Mouse (Mus musculus) right cerebral cortex, postnatal 14 days (tissue): Measurements from ENCODE around the gene Zscan25.
"Not testable (repeated sequence)": the region's sequence is repeated elsewhere in the genome, so short reads cannot be mapped to it uniquely, and the experiment has no call there.

Source experiments
- DNase-seq: peaks from one replicate; pipeline ENCODE4 v3.0.0; 2022

Zscan25 gene

DNA sequence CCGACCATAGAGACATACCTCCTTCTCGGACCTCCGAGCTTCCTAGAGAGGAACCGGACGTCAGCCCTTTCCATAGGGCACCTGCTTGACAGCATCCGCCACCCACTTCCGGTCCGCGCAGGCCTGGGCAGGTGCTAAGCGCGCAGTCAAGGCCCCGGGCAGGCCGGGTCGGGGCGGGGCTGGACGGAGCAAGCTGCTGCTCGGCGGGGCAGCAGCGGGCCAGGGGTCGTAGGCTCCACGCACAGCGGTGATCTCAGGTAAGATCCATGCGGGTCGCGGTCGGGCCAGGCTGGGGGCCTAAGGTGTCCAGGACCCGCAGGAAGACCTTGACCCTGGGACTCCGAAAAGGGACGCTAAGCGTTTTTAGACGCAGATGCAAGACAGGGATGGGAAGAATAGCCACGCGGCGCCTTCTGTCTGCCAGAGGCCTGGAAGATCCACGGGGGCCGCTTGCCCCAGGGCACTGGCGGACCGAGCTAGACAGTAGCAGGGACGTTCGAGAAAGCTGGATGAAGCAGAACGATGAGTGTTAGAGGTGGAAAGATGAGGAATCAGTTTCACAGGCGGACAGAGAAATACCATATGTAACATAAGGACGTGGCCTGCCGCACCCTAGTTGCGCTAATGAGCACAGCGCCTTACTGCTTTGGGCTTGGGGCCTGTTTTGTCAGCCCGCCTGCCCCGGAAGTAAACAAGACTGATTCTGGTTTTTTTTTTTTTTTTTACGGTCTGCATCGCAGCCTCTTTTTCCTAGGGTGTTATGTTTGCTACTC, at the start of gene Zscan25:
Gene Zscan25 (plus strand): TSS at position 130 of the 773 bp plus-strand sequence.
- peak; percentile 90 for DNase-seq

DNA sequence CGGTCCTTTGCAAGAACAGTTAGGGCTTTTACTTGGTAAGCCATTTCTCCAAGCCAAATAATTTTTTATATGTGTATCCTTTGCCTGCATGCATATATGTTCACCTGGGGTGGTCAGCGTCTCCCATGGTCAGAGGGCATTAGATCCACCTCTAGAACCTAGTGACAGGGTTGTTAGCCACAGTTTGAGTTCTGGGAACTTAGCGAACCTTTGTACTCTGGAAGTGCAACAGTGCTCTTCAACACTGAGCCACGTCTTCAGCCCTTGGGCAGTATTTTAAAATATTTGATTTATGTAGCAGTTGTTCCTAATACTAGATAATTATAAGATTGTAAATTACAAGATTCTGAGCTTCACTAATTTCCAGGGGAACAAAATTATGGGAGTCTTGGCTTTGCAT, 49.7 kb upstream of the Zscan25 start:
- DNase-seq, result no peak

DNA sequence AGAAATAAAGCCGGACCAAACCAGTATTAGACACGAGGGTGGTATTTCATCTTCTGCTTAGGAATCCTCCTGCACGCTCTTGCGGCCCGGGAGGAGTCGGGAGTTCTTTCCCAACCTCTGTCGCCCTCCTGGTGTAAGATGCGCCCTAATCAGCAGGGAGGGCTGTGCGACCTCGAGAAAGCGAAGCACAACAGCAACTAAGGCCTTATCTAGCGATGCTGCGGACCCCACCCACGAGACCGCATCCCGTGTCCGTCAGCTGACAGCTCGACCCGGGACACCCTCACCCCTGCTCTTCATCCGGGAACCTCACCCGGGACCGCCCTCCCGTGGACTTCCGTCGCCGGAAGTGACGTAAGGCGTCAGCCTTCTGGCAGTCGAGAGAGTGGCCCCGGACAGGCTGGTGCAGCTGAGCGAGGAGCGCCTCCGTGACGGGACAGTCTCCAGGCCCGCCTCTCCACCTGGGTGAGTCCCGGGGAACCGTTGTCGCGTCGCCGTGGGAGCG, 48.9 kb upstream of the Zscan25 start, which contains the start of gene Zfp655:
Gene Zfp655 (plus strand): TSS at position 349 of the 505 bp plus-strand sequence.
- peak; percentile 95 for DNase-seq

DNA sequence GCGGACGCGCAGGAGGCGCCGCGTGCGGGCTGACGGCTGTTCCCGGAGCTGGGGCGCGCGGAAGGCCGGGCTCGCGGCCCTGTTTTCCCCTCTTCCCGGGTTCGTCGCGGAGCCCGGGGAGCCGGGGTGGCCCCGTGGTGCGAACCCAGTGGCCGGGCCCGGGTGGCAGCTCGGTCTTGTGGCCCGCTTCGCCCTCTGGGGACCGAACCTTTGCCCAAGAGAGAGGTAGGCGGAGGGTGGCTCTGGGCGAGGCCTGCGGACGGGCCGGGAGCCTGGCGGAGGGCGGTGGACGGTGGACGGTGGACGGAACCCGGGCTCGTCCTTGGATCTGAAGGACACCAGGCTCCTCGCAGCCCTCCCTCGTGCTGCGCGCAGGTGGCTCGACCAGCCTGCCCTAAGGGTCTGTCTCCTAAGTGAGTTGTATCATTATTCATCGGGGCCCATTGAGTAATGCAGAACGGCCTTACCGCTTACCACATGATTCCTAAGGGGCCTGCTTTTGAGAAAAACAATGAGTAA, 48.3 kb upstream of the Zscan25 start:
- no peak for DNase-seq

DNA sequence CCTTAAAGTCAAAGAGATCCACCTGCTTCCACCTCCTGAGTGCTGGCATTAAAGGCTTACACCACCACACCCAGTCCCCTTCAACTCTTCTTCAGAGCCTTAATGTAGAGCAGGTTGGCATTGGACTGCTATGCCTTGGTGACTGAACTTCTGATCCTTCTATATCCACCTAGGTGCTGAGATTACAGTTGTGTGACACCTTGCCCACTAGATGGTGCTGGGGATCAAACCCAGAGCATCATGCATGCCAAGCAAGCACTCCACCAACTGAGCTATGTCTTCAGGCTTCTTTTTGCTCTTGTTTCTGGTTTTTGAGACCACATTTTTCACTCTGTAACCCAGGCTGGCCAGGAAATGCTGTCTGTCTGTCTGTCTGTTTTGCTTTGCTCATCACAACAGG, 45.7 kb upstream of the Zscan25 start:
- DNase-seq, result no peak

DNA sequence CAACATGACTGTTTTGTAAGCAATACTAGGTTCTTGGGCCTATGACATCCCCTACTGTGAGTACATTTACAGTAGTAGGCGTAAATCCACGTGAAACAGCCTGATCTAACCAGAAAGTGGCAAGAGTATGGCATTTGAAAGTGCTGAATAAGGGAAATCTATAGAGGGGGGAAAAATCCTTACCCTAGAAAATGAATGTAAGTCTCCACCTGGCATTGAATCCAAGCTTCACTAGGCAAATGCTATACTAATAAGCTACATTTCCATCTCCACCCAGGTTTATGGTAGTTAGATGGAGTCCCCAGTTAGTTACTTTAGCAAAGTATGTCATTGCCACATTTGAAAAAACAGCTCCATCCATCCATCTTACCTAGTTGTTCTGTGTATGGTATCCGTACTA, 30.8 kb upstream of the Zscan25 start:
- no peak for DNase-seq

DNA sequence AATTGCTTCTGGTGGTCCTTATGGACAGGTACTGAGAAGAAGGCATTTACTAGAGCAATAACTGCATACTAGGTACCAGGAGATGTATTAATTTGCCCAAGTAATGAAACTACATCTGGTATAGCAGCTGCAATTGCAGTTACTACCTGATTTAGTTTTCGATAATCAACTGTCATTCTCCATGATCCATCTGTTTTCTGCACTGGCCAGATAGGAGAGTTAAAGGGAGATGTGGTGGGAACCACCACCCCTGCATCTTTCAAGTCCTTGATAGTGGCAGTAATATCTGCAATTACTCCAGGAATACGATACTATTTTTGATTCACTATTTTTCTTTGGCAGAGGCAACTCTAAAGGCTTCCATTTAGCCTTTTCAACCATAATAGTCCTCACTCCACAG, 6.7 kb upstream of the Zscan25 start:
- DNase-seq, result not testable (repeated sequence)

DNA sequence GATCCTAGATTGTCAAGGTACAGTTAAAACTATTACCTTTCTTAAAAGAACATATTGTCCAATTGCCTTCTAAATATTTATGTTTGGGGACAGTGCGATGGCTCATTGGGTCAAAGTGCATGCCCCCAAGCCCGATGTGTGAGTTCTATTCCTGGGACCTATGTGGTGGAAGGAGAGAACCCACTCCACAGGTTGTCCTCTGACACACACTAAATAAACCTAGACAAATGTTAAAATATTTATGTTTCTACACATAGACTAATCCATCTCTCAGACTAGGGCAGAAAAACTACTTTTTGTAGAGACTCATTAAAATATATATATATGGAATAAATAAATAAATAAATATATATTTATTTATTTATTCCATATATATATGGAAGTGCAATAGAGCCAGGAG, 352 bp upstream of the Zscan25 start:
- no peak for DNase-seq

DNA sequence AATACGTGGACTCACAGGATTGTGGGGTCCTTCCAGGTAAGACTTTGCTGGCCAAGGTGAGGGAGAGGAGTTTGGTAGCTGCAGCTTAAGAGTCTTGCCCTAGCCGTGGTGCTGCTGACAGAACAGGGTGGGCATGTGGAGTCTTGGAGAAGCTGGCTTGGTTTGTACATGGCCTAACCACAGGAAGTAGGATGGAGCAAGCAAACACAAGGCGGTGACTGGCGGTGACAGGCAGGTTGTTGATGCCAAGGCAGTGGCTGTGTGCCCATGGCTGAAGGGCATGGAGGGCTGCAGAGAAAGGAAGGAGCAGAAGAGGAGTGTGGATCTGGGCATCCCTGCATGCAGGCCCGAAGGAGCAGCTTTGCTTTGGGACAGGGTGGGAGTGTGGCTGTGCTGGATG, 8.1 kb downstream of the Zscan25 start:
- DNase-seq, result no peak

DNA sequence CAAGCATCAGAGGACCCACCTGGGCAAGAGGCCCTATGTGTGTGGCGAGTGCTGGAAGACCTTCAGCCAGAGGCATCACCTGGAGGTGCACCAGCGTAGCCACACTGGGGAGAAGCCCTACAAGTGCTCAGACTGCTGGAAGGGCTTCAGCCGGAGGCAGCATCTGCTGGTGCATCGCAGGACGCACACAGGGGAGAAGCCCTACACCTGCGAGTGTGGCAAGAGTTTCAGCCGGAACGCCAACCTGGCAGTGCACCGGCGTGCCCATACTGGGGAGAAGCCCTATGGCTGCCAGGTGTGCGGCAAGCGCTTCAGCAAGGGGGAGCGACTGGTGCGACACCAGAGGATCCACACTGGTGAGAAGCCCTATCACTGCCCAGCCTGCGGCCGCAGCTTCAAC, 10.4 kb downstream of the Zscan25 start:
- no peak for DNase-seq

DNA sequence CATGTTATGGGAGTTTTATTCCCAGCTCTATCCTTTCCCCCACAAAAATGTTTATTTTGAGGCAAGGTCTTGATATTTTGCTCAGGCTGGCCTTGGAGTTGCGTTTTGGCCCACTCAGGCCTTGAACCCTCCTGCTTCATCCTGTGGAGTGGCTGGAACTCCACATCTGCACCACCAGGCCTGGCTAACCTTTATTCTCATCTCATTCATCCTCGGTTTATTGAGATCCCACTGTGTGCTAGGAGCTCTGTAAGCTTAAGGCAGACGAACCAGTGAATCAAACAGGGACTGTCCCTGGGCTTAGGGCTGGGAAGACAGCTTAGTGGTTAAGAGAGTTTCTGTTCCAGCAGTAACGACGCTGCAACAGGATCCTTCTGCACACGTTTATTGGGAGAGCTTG, 12.1 kb downstream of the Zscan25 start:
- no peak for DNase-seq

DNA sequence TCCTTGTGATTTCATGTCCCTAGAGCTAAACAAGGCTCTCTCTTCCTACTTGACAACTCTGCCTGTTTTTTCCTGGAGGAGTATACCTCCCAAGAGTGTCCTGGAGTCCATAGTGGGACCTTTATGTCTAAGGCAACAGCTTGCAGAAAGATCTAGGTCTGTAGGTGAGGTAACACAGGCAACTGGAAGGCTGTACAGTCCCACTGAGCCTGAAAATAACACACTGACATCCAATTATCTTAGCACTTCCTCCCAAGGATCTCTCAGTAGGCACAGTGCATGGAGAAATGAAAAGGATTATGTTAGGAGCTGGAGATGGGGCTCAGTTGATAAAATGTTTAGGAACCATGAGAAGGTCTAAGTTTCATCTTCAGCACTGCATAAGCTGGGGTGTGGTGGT, 20.2 kb downstream of the Zscan25 start:
- DNase-seq, result no peak

DNA sequence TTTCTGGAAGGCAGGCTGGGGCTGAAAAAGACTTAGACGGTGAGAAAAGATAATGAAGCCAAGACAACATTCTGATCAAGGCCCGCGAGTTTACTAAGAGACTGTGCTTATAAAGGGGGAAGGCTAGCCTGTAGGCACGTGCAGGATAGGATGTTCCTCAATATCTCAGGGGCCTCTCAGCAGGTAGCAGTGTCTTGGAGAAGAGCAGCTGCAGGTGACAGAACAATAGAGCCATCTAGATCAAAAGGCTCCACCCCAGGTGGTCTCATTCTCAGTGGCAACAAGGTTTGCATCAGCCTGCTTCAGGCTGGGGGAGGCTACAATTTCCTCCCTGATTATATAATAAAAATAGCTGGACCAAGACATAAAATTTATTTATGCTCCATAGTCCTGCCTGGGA, 21.5 kb downstream of the Zscan25 start:
- not testable (repeated sequence) for DNase-seq

DNA sequence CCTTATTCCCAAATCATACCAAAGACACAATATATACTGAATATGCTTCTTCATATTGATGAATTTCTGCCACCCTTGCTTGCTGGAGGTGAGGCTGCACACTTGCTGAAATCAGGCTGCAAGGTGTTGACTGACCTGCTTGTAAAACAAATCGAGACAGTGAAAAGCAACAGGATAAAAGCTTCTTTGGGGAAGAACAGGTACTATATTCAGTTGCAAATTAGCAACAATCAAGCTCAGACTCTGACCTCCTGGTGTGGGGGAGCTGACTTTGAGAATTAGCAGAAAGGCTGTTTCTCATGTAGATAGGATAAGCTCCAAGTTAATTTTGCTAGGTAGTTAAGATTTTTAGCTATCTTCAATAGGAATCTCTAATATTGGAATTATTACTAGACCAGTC, 22.1 kb downstream of the Zscan25 start:
- no peak for DNase-seq

DNA sequence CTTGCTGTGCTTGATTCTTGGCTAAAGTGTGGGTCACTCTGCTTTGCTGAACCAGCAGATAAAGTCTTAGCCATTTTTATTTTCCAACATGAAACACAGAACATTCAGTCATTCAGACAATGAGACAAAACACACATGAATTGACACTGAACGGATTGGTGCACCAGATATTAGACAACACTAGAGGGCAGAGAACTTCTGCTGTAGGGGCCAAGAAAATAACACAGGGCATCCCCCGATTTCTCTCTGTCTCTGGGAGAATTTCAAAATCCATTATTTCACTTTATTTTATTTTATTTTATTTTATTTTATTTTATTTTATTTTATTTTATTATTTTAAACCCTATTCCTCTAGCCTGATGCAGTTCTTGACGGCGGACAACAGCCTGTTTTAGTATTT, 26.7 kb downstream of the Zscan25 start:
- not testable (repeated sequence) for DNase-seq

DNA sequence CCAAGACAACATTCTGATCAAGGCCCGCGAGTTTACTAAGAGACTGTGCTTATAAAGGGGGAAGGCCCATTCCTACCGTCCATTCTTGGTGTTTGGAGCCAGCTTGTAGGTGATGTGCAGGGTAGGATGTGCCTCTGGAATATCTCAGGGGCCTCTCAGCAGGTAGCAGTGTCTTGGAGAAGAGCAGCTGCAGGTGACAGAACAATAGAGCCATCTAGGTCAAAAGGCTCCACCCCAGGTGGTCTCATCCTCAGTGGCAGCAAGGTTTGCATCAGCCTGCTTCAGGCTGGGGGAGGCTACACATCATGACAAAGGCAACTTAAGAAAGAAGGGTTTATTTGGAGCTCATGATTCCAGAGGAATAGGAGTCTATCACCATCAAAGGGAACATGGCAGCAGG, 27.5 kb downstream of the Zscan25 start:
- not testable (repeated sequence) for DNase-seq

DNA sequence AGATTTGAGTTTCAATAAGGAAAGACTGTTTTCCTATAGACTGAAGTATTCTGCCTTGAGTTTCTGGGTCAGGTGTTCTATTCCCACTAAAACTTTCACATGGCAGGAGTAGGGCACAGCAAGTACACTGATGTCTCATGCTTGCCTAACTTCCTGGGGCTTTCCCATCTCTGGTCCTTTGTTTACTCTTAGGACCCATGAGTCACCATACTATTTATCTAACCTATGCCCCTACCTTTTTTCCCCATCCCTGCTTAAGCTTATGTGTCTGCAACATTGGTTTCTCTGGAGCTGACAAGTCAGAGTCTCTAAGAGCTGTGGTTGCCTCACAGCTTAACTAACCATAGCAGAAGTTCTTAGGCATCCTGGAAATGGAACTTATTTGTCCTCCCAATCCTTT, 33.5 kb downstream of the Zscan25 start:
- DNase-seq, result no peak

DNA sequence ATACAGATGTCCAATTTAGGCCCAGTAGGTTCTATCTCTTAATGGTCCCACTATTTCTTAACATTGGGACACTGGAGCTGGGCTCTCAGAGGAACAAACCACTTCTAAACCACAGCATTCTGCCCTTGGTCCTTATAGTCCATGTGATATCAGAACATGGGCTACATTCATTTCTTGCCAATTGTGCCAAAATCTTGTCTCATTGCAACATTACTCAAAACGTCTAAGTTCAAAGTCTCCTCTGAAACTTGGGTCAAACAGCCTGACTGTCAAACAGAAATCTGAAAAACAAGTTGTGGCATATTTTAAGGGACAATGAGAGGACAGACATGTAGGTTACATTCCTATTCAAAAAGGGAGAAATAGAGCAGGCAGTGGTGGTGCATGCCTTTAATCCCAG, 36.8 kb downstream of the Zscan25 start:
- DNase-seq, result no peak

DNA sequence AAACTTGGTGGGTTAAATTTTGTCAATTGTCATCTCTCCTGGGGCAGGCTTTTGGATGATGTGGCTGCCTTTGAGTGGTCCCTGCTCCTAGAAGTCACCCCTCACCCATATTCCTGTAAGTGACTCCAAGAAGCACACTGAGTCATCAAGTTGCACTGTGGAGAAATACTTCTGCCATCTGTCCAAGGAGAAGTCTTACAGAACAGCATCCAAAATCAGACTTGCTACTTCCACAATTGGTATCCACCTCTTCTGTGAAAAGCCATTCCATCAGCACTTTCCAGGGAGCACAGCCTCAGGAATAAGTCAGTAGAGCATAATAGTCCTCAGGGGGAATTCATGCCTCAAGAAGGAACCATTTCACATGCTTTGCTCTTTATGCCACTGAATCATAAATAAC, 58.5 kb downstream of the Zscan25 start:
- DNase-seq, result not testable (repeated sequence)
